Mouse (Mus musculus): Measurements from ENCODE around the gene Pdia3. TPM values are rescaled to one million over a fixed set of nuclear protein-coding genes. Genes with fewer than 3 reads are reported as not detected.

Gene Pdia3
- polyA plus RNA-seq, 1 experiment from 2014 or later = 617 TPM

DNA sequence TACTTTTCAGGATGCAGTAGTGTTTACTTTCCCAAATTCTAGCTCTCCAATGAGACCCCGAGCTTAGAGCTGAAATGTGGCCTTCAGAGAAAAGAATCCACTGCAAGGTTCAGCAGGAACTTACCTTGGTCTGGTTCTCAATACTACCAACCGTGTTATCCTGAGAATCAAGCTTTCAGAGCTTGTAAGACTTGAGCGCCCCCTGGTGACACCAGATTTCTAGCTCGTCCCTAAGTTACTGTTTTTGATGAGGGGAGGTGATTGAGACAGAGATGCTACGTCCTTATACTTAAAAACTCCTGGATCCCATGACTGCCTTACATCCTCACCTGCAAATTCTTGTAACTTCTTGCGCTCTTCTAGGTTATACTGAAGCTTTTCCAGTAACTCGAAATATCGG is 17.0 kb upstream of the Pdia3 start:
- no peak overlapping the region for H3K9ac ChIP-seq (ENCODE audit: low read length)
- no peak overlapping the region for H3K27ac ChIP-seq (replicated peaks)
- no peak for ATAC-seq (ENCODE audit: low FRiP score, low TSS enrichment)
- no peaks in the 10 kb centered on the region for H3K27me3 ChIP-seq (ENCODE audit: control insufficient read depth, insufficient read depth, low read length)
- H3K4me2 ChIP-seq (replicated peaks; ENCODE audit: low read depth) = no peak overlapping the region
- peak; percentile 82 for DNase-seq (ENCODE audit: low spot score)
- no peak overlapping the region for H3K4me3 ChIP-seq (ENCODE audit: low read depth, low read length)
- H3K4me1 ChIP-seq (replicated peaks; ENCODE audit: control insufficient read depth, insufficient read depth) = no peaks in the 10 kb centered on the region
- TF ChIP-seq CTCF (IDR thresholded peaks at IDR 0.05; ENCODE audit: low read depth) = peak; percentile 89
- no peak for TF ChIP-seq EP300 (optimal IDR thresholded peaks at IDR 0.05)
- H3K9me3 ChIP-seq (ENCODE audit: control insufficient read depth, low read length) = no peaks in the 10 kb centered on the region
- H3K36me3 ChIP-seq (ENCODE audit: control insufficient read depth, insufficient read depth, low read length) = no peaks in the 10 kb centered on the region
- WGBS = 12% methylated on average over 8 of the region's 8 CpGs

GRCm38 (mm10) chr2:121403296-121403695 is 10.3 kb upstream of the Pdia3 start:
- no peak for ATAC-seq (ENCODE audit: low FRiP score, low TSS enrichment)
- Histone ChIP-seq H3K36me3 (ENCODE audit: control insufficient read depth, insufficient read depth, low read length) (no peaks in the 10 kb centered on the region), H3K9ac (ENCODE audit: low read length) (no peak overlapping the region), H3K9me3 (ENCODE audit: control insufficient read depth, low read length) (no peaks in the 10 kb centered on the region), H3K4me3 (ENCODE audit: low read depth, low read length) (no peak overlapping the region), H3K4me1 (replicated peaks; ENCODE audit: control insufficient read depth, insufficient read depth) (no peaks in the 10 kb centered on the region), H3K4me2 (replicated peaks; ENCODE audit: low read depth) (no peak overlapping the region), H3K27me3 (ENCODE audit: control insufficient read depth, insufficient read depth, low read length) (no peaks in the 10 kb centered on the region), H3K27ac (replicated peaks) (no peak overlapping the region)
- no peak for DNase-seq (ENCODE audit: low spot score)
- TF ChIP-seq EP300 (optimal IDR thresholded peaks at IDR 0.05) = no peak
- no peak for TF ChIP-seq CTCF (IDR thresholded peaks at IDR 0.05; ENCODE audit: low read depth)

GRCm38 (mm10) chr2:121408160-121408559 is 5.4 kb upstream of the Pdia3 start:
- ATAC-seq (ENCODE audit: low FRiP score, low TSS enrichment) (no peak), DNase-seq (ENCODE audit: low spot score) (peak; percentile 66)
- WGBS = 38% methylated on average over 4 of the region's 4 CpGs
- Histone ChIP-seq H3K27ac (replicated peaks) (no peak overlapping the region), H3K27me3 (ENCODE audit: control insufficient read depth, insufficient read depth, low read length) (no peaks in the 10 kb centered on the region), H3K4me2 (replicated peaks; ENCODE audit: low read depth) (no peak overlapping the region), H3K9ac (ENCODE audit: low read length) (no peak overlapping the region), H3K4me3 (ENCODE audit: low read depth, low read length) (no peak overlapping the region), H3K4me1 (replicated peaks; ENCODE audit: control insufficient read depth, insufficient read depth) (no peaks in the 10 kb centered on the region), H3K9me3 (ENCODE audit: control insufficient read depth, low read length) (no peaks in the 10 kb centered on the region), H3K36me3 (ENCODE audit: control insufficient read depth, insufficient read depth, low read length) (no peaks in the 10 kb centered on the region)
- TF ChIP-seq EP300 (optimal IDR thresholded peaks at IDR 0.05) = no peak
- TF ChIP-seq CTCF (IDR thresholded peaks at IDR 0.05; ENCODE audit: low read depth) = peak; percentile 67

- H3K4me1 ChIP-seq (replicated peaks; ENCODE audit: control insufficient read depth, insufficient read depth) = no peaks in the 10 kb centered on the region
Measured at GRCm38 (mm10) chr2:121412843-121413386, 660 bp upstream of the Pdia3 start.

GRCm38 (mm10) chr2:121414139-121414685 is 637 bp downstream of the Pdia3 start:
- ATAC-seq (ENCODE audit: low FRiP score, low TSS enrichment) (peak; percentile 41), DNase-seq (ENCODE audit: low spot score) (no peak)
- H3K27me3 ChIP-seq (ENCODE audit: control insufficient read depth, insufficient read depth, low read length) = no peaks in the 10 kb centered on the region
- H3K36me3 ChIP-seq (ENCODE audit: control insufficient read depth, insufficient read depth, low read length) = 0 out of 2 replicates have a peak, but pooled peaks cover 2% of the 10 kb centered on the region
- TF ChIP-seq EP300 (optimal IDR thresholded peaks at IDR 0.05) (no peak), CTCF (IDR thresholded peaks at IDR 0.05; ENCODE audit: low read depth) (no peak)
- WGBS = under 1% methylated on average over 27 of the region's 32 CpGs
- peak overlapping the region; percentile 97 for H3K4me3 ChIP-seq (ENCODE audit: low read depth, low read length)
- no peaks in the 10 kb centered on the region for H3K9me3 ChIP-seq (ENCODE audit: control insufficient read depth, low read length)
- H3K27ac ChIP-seq (replicated peaks) = peak overlapping the region; percentile 99
- H3K4me1 ChIP-seq (replicated peaks; ENCODE audit: control insufficient read depth, insufficient read depth) = no peaks in the 10 kb centered on the region
- H3K4me2 ChIP-seq (replicated peaks; ENCODE audit: low read depth) = peak overlapping the region; percentile 60
- H3K9ac ChIP-seq (ENCODE audit: low read length) = peak overlapping the region; percentile 99

More at GRCm38 (mm10) chr2:121412843-121413386, 660 bp upstream of the Pdia3 start:
- peak overlapping the region; percentile 99 for H3K9ac ChIP-seq (ENCODE audit: low read length)
- no peaks in the 10 kb centered on the region for H3K27me3 ChIP-seq (ENCODE audit: control insufficient read depth, insufficient read depth, low read length)
- ATAC-seq (ENCODE audit: low FRiP score, low TSS enrichment) (peak; percentile 1), DNase-seq (ENCODE audit: low spot score) (no peak)
- TF ChIP-seq EP300 (optimal IDR thresholded peaks at IDR 0.05) (no peak), CTCF (IDR thresholded peaks at IDR 0.05; ENCODE audit: low read depth) (no peak)
- H3K4me3 ChIP-seq (ENCODE audit: low read depth, low read length) = peak overlapping the region; percentile 97
- H3K4me2 ChIP-seq (replicated peaks; ENCODE audit: low read depth) = peak overlapping the region; percentile 60
- peak overlapping the region; percentile 99 for H3K27ac ChIP-seq (replicated peaks)
- H3K9me3 ChIP-seq (ENCODE audit: control insufficient read depth, low read length) = no peaks in the 10 kb centered on the region
- H3K36me3 ChIP-seq (ENCODE audit: control insufficient read depth, insufficient read depth, low read length) = no peaks in the 10 kb centered on the region
- 5% methylated on average over 4 of the region's 4 CpGs for WGBS

- DNase-seq (ENCODE audit: low spot score) = no peak
- TF ChIP-seq CTCF (IDR thresholded peaks at IDR 0.05; ENCODE audit: low read depth) (no peak), EP300 (optimal IDR thresholded peaks at IDR 0.05) (no peak)
- H3K27ac ChIP-seq (replicated peaks) = no peak overlapping the region
- H3K36me3 ChIP-seq (ENCODE audit: control insufficient read depth, insufficient read depth, low read length) = 0 out of 2 replicates have a peak, but pooled peaks cover 2% of the 10 kb centered on the region
- H3K4me1 ChIP-seq (replicated peaks; ENCODE audit: control insufficient read depth, insufficient read depth) = no peaks in the 10 kb centered on the region
- WGBS = 34% methylated on average over 3 of the region's 3 CpGs
- no peaks in the 10 kb centered on the region for H3K27me3 ChIP-seq (ENCODE audit: control insufficient read depth, insufficient read depth, low read length)
- H3K9me3 ChIP-seq (ENCODE audit: control insufficient read depth, low read length) = no peaks in the 10 kb centered on the region
- peak overlapping the region; percentile 97 for H3K4me3 ChIP-seq (ENCODE audit: low read depth, low read length)
- ATAC-seq (ENCODE audit: low FRiP score, low TSS enrichment) = no peak
- no peak overlapping the region for H3K9ac ChIP-seq (ENCODE audit: low read length)
- H3K4me2 ChIP-seq (replicated peaks; ENCODE audit: low read depth) = peak overlapping the region; percentile 60
Measured at GRCm38 (mm10) chr2:121415103-121415502, 1.5 kb downstream of the Pdia3 start.
